Mouse (Mus musculus): ENCODE data around the gene Rbl1.

Rbl1 gene

DNA sequence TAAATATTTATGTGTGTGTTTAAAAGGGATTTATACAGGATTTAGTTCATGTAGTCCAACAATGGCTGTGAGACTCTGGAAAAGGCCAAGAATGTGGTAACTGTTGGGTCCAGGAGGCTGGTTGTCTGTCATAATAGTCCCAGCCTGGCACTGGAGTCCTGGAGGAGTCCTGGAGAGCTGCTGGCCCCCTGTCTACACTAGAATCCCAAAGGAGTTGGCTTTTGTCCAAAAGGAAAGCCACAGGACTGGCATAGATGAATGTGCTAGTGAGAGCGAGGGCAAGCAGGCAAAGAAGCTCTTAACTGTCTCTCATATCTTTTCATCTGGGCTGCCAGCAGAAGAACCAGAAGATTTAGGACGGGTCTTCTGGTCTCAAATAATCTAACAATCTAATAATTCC lies 67.7 kb downstream of the Rbl1 start:
- in situ Hi-C loops (cut with MboI; ENCODE audit: low pct_unique_long_range_greater_than_20kb in 1 of 2, low sequenced_read_pairs in 2 of 2, unreplicated experiment in 1 of 2): no loop called here

- in situ Hi-C loops (cut with MboI; ENCODE audit: low pct_unique_long_range_greater_than_20kb in 1 of 2, low sequenced_read_pairs in 2 of 2, unreplicated experiment in 1 of 2): no loop called here
Observed at GRCm38 (mm10) chr2:157136176-157136575, 68.2 kb downstream of the Rbl1 start.

DNA sequence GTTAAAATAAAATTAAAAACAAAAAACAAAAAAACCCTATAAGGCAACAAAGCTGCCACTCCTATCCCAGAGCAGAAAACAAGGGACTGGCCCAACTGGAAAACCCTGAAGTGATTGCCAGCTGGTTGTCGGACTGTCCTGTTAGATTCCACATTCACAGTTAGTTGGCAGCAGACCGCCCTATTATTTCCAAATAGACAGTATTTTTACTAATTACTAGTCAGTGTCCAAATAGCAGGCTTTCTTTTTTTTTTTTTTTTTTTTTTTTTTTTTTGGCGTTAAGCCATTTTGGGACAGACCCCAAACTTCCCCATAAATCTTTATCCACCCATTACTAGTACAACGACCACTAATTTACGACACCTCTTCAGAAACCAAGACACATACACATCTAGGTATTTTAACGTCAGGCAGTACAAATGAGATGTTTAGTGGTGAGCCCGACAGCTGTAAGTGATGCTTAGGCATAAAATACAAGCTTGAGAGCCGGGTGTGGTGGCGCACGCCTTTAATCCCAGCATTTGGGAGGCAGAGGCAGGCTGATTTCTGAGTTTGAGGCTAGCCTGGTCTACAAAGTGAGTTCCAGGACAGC lies 68.7 kb downstream of the Rbl1 start:
- in situ Hi-C loops (cut with MboI; ENCODE audit: low pct_unique_long_range_greater_than_20kb in 1 of 2, low sequenced_read_pairs in 2 of 2, unreplicated experiment in 1 of 2): no loop called here

- in situ Hi-C loops (cut with MboI; ENCODE audit: low pct_unique_long_range_greater_than_20kb in 1 of 2, low sequenced_read_pairs in 2 of 2, unreplicated experiment in 1 of 2): no loop called here
Observed at GRCm38 (mm10) chr2:157135014-157135413, 69.3 kb downstream of the Rbl1 start, which contains the start of gene Samhd1. Samhd1 (minus strand) TSS chr2:157135265.

DNA sequence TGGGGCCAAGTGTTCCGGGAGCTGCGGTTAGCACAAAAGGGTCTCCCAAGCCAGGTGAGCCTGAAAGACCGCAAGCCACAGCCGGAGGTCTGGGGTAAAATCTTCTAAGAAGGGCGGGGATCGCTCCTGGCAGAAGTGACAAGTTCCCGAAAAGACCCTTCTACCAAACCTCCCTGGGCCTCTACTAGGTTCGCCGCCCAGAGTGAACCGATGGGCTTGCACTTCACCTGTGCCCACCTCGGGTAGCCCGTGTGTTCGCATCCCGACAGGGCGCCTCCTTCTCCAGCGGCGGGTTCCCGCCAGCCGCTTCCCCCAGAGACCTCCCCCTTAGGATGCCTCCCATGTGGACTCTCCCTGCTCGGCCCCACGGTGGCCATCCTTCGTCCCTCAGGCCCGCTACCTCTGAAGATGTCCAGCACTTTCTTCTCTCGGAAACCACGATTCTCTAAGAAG lies 69.8 kb downstream of the Rbl1 start:
- in situ Hi-C loops (cut with MboI; ENCODE audit: low pct_unique_long_range_greater_than_20kb in 1 of 2, low sequenced_read_pairs in 2 of 2, unreplicated experiment in 1 of 2): no loop called here

DNA sequence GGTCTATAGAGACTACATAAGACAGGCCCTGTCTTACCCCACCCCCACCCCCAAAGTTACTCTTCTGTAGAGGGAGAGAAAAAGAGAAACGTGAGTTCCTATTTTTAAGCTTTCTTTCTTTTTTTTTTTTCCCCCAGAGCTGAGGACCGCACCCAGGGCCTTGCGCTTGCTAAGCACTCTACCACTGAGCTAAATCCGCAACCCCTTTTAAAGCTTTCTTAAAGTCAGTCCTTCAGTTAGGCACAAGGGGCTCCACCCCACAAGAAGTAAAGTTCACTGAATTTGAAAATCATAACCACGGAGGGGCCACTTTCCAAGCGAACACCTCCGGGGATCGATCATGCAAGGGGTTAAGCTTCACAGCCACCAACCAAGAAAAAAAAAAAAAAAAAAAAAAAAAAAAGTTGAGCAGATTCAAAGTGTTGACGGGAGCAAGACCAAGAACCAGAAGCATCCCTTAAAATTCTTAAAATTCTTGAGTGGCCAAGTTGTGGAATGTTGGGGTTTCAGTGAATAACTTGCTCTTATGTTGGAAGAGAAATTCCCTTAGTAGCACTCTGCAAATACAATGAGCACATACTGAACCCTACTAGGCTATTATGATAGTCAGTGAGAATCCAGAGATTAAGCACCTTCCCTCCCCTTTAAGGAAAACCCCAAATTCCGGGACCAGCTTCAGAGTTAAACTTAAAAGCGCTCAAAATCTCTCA lies 70.4 kb downstream of the Rbl1 start:
- in situ Hi-C loops (cut with MboI; ENCODE audit: low pct_unique_long_range_greater_than_20kb in 1 of 2, low sequenced_read_pairs in 2 of 2, unreplicated experiment in 1 of 2): no loop called here

DNA sequence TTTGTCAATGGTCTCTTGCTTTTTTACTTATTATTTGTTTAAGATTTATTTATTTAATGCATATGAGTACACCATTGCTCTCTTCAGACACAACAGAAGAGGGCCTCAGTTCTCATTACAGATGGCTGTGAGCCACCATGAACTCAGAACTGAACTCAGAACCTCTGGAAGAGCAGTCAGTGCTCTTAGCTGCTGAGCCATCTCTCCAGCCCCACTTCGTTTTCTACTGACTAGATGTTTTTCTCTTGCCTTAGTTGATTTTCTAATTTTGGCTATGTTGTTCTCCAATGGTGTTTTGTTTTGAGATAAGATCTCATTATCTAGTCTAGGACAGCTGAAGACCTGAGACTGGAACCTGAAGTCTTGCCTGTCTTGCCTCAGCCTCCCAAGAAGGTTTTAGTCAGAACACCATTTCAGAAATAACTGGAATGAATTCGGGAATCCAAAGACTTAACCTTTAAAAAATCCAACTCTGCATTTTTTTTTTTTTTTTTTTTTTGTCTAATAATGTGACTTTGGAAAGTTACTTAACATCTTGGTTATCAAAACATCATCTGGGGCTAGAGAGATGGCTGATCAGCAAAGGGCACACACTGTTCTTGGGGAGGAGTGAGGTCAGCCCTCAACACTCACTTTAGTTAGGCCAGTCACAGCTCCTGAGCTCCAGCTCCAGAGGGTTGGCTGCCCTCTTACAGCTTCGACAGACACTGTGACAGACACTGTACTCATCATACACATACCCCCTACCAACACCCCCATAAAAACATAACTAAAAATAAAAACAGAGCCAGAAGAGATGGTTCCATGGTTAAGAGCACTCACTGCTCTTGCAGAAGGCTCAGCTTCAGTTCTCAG lies 71.4 kb downstream of the Rbl1 start:
- in situ Hi-C loops (cut with MboI; ENCODE audit: low pct_unique_long_range_greater_than_20kb in 1 of 2, low sequenced_read_pairs in 2 of 2, unreplicated experiment in 1 of 2): no loop called here

DNA sequence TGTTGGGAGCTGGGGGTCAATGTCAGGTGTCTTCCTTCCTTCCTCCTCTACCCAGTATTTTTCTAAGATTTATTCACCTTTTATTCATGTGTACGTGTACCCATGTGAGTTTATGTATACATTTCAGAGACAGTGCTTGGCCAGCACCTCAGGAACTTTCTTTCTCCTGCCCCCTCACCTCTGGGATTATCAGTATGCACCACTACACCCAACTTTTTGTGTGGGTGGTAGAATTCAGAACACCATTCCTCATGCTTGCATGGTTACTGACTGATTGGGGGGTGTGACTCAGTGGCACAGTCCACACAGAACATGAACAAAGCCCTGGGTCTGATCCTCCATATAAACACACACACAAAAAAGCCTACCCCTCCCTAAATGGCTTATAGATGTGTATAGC lies 72.2 kb downstream of the Rbl1 start:
- in situ Hi-C loops (cut with MboI; ENCODE audit: low pct_unique_long_range_greater_than_20kb in 1 of 2, low sequenced_read_pairs in 2 of 2, unreplicated experiment in 1 of 2): no loop called here

DNA sequence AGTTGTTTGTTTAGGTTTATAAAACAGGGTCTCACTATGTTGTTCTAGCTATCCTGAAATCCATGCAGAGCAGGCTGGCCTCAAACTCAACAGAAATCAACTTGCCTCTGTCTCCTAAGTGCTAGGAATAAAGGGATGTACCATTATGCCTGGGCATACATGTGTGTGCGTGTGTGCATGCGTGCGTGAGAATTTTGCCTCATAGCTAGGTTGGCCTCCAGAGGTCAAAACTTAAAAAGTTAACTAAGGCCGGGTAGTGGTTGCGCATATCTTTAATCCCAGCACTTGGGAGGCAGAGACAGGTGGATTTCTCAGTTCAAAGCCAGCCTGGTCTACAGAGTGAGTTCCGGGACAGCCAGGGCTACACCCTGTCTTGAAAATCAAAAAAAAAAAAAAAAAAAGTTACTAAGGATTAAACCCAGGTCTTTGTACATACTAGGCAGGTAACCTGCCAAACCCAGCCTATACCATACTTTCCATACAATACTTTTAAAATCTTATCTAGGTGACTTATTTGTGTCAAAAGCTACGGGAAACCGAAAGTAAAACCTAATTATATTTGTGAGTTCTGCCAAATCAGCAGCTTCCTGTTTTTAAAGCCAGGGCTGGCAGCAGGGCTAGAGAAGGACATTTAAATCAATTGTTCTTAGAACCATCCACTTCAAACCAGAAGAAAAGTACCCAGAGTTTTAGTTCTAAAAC lies 73.4 kb downstream of the Rbl1 start:
- in situ Hi-C loops (cut with MboI; ENCODE audit: low pct_unique_long_range_greater_than_20kb in 1 of 2, low sequenced_read_pairs in 2 of 2, unreplicated experiment in 1 of 2): no loop called here

- in situ Hi-C loops (cut with MboI; ENCODE audit: low pct_unique_long_range_greater_than_20kb in 1 of 2, low sequenced_read_pairs in 2 of 2, unreplicated experiment in 1 of 2): no loop called here
Observed at GRCm38 (mm10) chr2:157129601-157130164, 74.7 kb downstream of the Rbl1 start.

- in situ Hi-C loops (cut with MboI; ENCODE audit: low pct_unique_long_range_greater_than_20kb in 1 of 2, low sequenced_read_pairs in 2 of 2, unreplicated experiment in 1 of 2): no loop called here
Observed at GRCm38 (mm10) chr2:157129096-157129495, 75.2 kb downstream of the Rbl1 start.

DNA sequence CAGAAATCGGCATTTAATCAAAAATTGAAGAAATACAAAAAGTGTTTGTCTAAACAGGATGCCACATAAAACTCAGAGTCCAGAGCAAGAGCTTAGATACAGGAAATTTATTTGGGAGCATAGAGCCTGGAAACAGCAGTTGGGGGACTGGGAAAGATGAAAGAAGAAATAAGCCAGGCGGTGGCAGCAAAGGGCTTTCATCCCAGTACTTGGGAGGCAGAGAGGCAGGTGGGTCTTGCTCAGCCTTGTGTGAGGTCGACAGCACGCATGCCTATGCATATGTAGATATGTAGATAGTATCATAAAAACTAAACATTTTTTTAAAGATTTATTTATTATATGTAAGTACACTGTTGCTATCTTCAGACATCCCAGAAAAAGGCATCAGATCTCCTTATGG lies 76.3 kb downstream of the Rbl1 start:
- in situ Hi-C loops (cut with MboI; ENCODE audit: low pct_unique_long_range_greater_than_20kb in 1 of 2, low sequenced_read_pairs in 2 of 2, unreplicated experiment in 1 of 2): no loop called here

- in situ Hi-C loops (cut with MboI; ENCODE audit: low pct_unique_long_range_greater_than_20kb in 1 of 2, low sequenced_read_pairs in 2 of 2, unreplicated experiment in 1 of 2): no loop called here
Observed at GRCm38 (mm10) chr2:157127370-157127769, 77.0 kb downstream of the Rbl1 start.

DNA sequence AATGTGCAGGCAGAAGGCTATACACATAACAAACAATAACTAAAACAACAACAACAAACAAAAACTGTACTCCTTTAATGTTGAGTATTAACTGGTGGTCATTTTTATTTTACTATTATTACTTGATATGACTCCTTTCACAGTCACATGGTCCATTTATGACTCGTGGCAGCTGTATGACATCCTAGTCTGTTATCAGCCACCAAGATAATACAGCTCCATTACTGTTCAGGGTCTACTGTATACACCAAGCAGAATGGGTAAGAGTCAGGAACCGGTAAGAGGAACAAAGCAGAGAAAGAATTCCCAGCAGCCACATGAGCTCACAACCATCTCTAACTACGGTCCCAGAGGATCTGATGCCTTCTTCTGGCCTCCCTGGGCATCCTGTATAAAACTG lies 79.1 kb downstream of the Rbl1 start:
- in situ Hi-C loops (cut with MboI; ENCODE audit: low pct_unique_long_range_greater_than_20kb in 1 of 2, low sequenced_read_pairs in 2 of 2, unreplicated experiment in 1 of 2): no loop called here

- in situ Hi-C loops (cut with MboI; ENCODE audit: low pct_unique_long_range_greater_than_20kb in 1 of 2, low sequenced_read_pairs in 2 of 2, unreplicated experiment in 1 of 2): no loop called here
Observed at GRCm38 (mm10) chr2:157121766-157122165, 82.6 kb downstream of the Rbl1 start.

- in situ Hi-C loops (cut with MboI; ENCODE audit: low pct_unique_long_range_greater_than_20kb in 1 of 2, low sequenced_read_pairs in 2 of 2, unreplicated experiment in 1 of 2): no loop called here
Observed at GRCm38 (mm10) chr2:157119075-157119474, 85.3 kb downstream of the Rbl1 start.

DNA sequence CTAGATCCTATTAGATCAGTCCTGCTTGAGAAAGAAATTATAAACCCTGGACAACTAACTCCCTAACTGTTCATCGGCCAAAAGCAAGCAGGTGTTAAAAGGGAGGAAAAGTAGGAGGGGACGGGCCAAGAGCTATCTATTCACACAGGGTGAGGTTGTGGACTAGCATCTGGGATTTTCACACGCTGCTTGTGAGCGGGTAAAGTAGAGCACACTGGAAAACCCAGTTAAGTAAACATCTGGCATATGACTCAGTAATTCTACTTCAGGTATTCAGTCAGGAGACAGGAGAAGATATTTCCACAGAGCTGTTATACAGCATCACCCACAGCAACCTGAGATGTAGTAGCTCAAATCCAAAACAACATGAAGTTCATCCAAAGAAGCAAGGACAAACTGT lies 85.8 kb downstream of the Rbl1 start:
- in situ Hi-C loops (cut with MboI; ENCODE audit: low pct_unique_long_range_greater_than_20kb in 1 of 2, low sequenced_read_pairs in 2 of 2, unreplicated experiment in 1 of 2): no loop called here

DNA sequence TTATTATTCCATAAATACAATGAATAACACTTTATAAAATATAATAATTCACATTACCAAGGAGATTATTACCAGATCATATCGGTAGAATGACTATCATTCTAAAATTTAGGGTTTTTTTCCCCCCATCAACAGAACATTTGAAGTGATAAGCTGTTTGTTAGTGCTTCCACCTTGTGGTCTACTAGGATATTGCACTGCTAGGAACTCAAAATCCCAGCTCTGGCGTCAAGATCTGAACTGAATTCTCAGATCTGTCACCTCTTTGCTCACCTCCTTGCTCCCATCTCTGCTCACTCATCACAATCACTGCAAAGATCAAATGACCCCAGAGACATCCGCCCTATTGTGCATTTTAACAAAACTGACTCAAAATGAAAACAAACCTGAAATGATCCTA lies 87.4 kb downstream of the Rbl1 start:
- in situ Hi-C loops (cut with MboI; ENCODE audit: low pct_unique_long_range_greater_than_20kb in 1 of 2, low sequenced_read_pairs in 2 of 2, unreplicated experiment in 1 of 2): no loop called here

DNA sequence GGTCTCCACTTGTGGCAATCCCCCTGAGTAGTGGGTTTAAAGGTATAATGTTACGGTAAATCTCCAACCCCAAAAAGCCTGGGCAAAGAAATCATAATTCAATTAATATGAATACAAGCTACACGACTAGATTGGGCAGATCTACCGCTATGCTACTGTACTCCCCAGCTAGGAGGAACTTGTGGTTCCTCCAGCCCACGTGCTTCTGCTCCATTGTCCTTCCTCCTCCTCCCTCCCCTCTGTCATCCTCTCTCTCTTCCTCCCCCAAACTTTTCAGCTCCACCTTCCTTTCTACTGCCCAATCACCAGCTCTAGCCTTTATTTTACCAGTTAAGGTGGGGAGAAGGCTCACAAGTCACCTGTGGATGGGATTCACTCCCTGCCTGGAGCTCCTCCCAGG lies 96.1 kb downstream of the Rbl1 start:
- in situ Hi-C loops (cut with MboI; ENCODE audit: low pct_unique_long_range_greater_than_20kb in 1 of 2, low sequenced_read_pairs in 2 of 2, unreplicated experiment in 1 of 2): no loop called here
